Comparison of ENCODE assay signal across 9 mouse cellular contexts in the genomic region with DNA sequence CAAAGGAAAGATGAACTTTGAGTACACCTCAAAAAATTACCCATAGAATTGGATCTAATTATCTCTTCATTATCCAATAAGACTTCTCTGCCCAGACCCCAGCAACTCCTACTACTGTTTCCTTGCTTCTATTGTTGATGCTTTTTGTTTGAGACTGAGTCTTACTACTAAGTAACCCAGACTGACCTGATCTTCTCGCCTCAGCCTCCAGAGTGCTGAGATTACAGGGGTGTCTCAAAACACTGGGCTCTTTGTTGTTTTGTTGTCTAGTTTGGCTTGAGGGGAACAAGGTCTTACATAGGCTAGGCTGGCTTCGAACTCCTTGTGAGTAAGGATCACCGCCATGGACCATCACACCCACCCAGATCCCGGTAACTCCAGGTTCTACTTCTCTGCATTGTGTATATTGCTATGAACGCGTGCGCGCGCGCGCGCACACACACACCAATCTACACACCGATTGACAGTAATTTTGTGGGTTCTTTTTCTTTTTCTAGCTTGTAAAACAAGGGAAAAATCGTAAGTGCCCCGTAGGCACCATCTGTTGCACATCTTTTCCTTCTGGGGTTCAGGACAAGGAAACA. TPM values are rescaled to one million over a fixed set of nuclear protein-coding genes. Genes with fewer than 3 reads are reported as not detected.
DNase-seq lines count a peak whose midpoint lies in the region; ATAC-seq and TF ChIP-seq lines count a peak whose summit lies in the region.
"Had no signal": no experiment of that assay in that cellular context is flagged by ENCODE, and none has a peak within 500 bp of the region (broad histone marks: within the 10 kb centered on the region; RNA-seq: fewer than 3 reads in every experiment).

No protein-coding gene starts in this region.

- no peaks in the 10 kb centered on the region for H3K4me1 ChIP-seq in lung, postnatal 0 days (ENCODE audit: insufficient read depth, low read depth, low read length)
- peaks cover 36% of the 10 kb centered on the region for H3K4me1 ChIP-seq in forebrain, embryonic 13.5 days
- H3K4me1 ChIP-seq in liver, embryonic 12.5 days = peaks cover 5% of the 10 kb centered on the region; the same call in 1 of the 2 replicates
- H3K4me1 ChIP-seq in stomach, embryonic 16.5 days (ENCODE audit: control insufficient read depth, insufficient read depth, low read length) = peaks cover 20% of the 10 kb centered on the region

- H3K27ac ChIP-seq in lung, postnatal 0 days (ENCODE audit: low read length) = no peak overlapping the region
- peak overlapping the region; percentile 72 for H3K27ac ChIP-seq in forebrain, embryonic 13.5 days
- no peak overlapping the region for H3K27ac ChIP-seq in liver, embryonic 12.5 days
- H3K27ac ChIP-seq in stomach, embryonic 16.5 days (ENCODE audit: low read length) = peak overlapping the region; percentile 58; the same call in 1 of the 2 replicates

- no peak overlapping the region for H3K9ac ChIP-seq in lung, postnatal 0 days (replicated peaks; ENCODE audit: low read depth)
- H3K9ac ChIP-seq in forebrain, embryonic 13.5 days = peak overlapping the region; percentile 61
- H3K9ac ChIP-seq in liver, embryonic 12.5 days = no peak overlapping the region
- peak overlapping the region; percentile 65 for H3K9ac ChIP-seq in stomach, embryonic 16.5 days (ENCODE audit: low read length)

- no peaks in the 10 kb centered on the region for H3K9me3 ChIP-seq in lung, postnatal 0 days (ENCODE audit: low read length)
- no peaks in the 10 kb centered on the region for H3K9me3 ChIP-seq in forebrain, embryonic 13.5 days (replicated peaks)
- H3K9me3 ChIP-seq in liver, embryonic 12.5 days (replicated peaks) = no peaks in the 10 kb centered on the region
- no peaks in the 10 kb centered on the region for H3K9me3 ChIP-seq in stomach, embryonic 16.5 days (replicated peaks; ENCODE audit: control insufficient read depth, low read length)

- WGBS in lung, postnatal 0 days = 19% methylated on average over 15 of the region's 15 CpGs
- WGBS in forebrain, embryonic 13.5 days = 25% methylated on average over 15 of the region's 15 CpGs
- WGBS in liver, embryonic 12.5 days (ENCODE audit: insufficient replicate concordance) = 16% methylated on average over 15 of the region's 15 CpGs
- 19% methylated on average over 15 of the region's 15 CpGs for WGBS in stomach, embryonic 16.5 days

- peaks cover 9% of the 10 kb centered on the region; the same call in 1 of the 2 replicates for H3K27me3 ChIP-seq in lung, postnatal 0 days (replicated peaks; ENCODE audit: insufficient read depth, low read length)
- H3K27me3 ChIP-seq in forebrain, embryonic 13.5 days = no peaks in the 10 kb centered on the region
- peaks cover 93% of the 10 kb centered on the region for H3K27me3 ChIP-seq in liver, embryonic 12.5 days (replicated peaks)
- no peaks in the 10 kb centered on the region for H3K27me3 ChIP-seq in stomach, embryonic 16.5 days (ENCODE audit: control insufficient read depth, insufficient read depth, low read length)

- TF ChIP-seq EP300 in lung, postnatal 0 days (IDR thresholded peaks at IDR 0.05) = no peak

- TF ChIP-seq CTCF in lung, postnatal 0 days (IDR thresholded peaks at IDR 0.05) = no peak

- peak overlapping the region; percentile 39 for H3K4me3 ChIP-seq in lung, postnatal 0 days (ENCODE audit: low read depth, low read length)
- peak overlapping the region; percentile 41 for H3K4me3 ChIP-seq in forebrain, embryonic 13.5 days
- peak overlapping the region; percentile 44 for H3K4me3 ChIP-seq in liver, embryonic 12.5 days
- peak overlapping the region; percentile 49 for H3K4me3 ChIP-seq in stomach, embryonic 16.5 days (replicated peaks; ENCODE audit: low read length)

- no peak for ATAC-seq in lung, postnatal 0 days
- ATAC-seq in forebrain, embryonic 13.5 days = no peak
- ATAC-seq in liver, embryonic 12.5 days = no peak
- no peak for ATAC-seq in stomach, embryonic 16.5 days (ENCODE audit: insufficient read depth, low FRiP score)

- H3K4me2 ChIP-seq in lung, postnatal 0 days (replicated peaks; ENCODE audit: low read depth, low read length) = peak overlapping the region; percentile 57
- H3K4me2 ChIP-seq in forebrain, embryonic 13.5 days = peak overlapping the region; percentile 63
- H3K4me2 ChIP-seq in liver, embryonic 12.5 days = peak overlapping the region; percentile 57
- H3K4me2 ChIP-seq in stomach, embryonic 16.5 days (ENCODE audit: low read depth, low read length) = peak overlapping the region; percentile 74

- no peaks in the 10 kb centered on the region for H3K36me3 ChIP-seq in lung, postnatal 0 days (ENCODE audit: insufficient read depth, low read length)
- no peaks in the 10 kb centered on the region for H3K36me3 ChIP-seq in forebrain, embryonic 13.5 days (ENCODE audit: poor library complexity, severe bottlenecking)
- no peaks in the 10 kb centered on the region for H3K36me3 ChIP-seq in liver, embryonic 12.5 days
- no peaks in the 10 kb centered on the region for H3K36me3 ChIP-seq in stomach, embryonic 16.5 days (ENCODE audit: control insufficient read depth, insufficient read depth, low read length)

- DNase-seq in lung, postnatal 0 days (ENCODE audit: low spot score) = no peak
- DNase-seq in lung, postnatal 14 days = no peak
- no peak for DNase-seq in left cerebral cortex, adult 8-10 months (ENCODE audit: low spot score in 2 of 2)
- no peak for DNase-seq in layer of hippocampus, adult 11-12 months (ENCODE audit: low spot score)
- DNase-seq in thymus, postnatal 0 days (ENCODE audit: low spot score) = no peak

RNA-seq across cellular contexts. Expression of a gene that starts 7.5 kb away (rescaled TPM):
- polyA plus RNA-seq in lung, postnatal 0 days (2015; fragmentation: Nextera tagmentation; extraction: Ambion mirVana) = 0.99 and 1.6 TPM in 2 replicates
- 81.1 and 81.7 TPM in 2 replicates for polyA plus RNA-seq in forebrain, embryonic 13.5 days (2015; fragmentation: Nextera tagmentation; extraction: Ambion mirVana)
- 2.1 and 3.1 TPM in 2 replicates for polyA plus RNA-seq in liver, embryonic 12.5 days (2016; fragmentation: Nextera tagmentation; extraction: Ambion mirVana)
- 6.6 and 7.3 TPM in 2 replicates for polyA plus RNA-seq in stomach, embryonic 16.5 days (2015; fragmentation: Nextera tagmentation; extraction: Ambion mirVana)
- 10 to 100 TPM; 59.9 to 73.3 (median 65.8) TPM for total RNA-seq in left cerebral cortex, adult 8-10 months (2022)
- polyA plus RNA-seq in thymus, postnatal 0 days (2015; fragmentation: Nextera tagmentation; extraction: Ambion mirVana) = 1.5 and 1.9 TPM in 2 replicates
- total RNA-seq: hematopoietic stem cell, adult 5-6 weeks had no signal

RNA-seq across cellular contexts. Expression of a gene that starts 14.6 kb away (rescaled TPM):
- 54.3 and 55.4 TPM in 2 replicates for polyA plus RNA-seq in lung, postnatal 0 days (2015; fragmentation: Nextera tagmentation; extraction: Ambion mirVana)
- polyA plus RNA-seq in forebrain, embryonic 13.5 days (2015; fragmentation: Nextera tagmentation; extraction: Ambion mirVana) = 1.0 and 1.2 TPM in 2 replicates
- 0.48 and 0.68 TPM in 2 replicates for polyA plus RNA-seq in liver, embryonic 12.5 days (2016; fragmentation: Nextera tagmentation; extraction: Ambion mirVana)
- 86.4 and 115 TPM in 2 replicates for polyA plus RNA-seq in stomach, embryonic 16.5 days (2015; fragmentation: Nextera tagmentation; extraction: Ambion mirVana)
- 1 to 10 TPM in 1 of 4 experiments, not detected in 3; 1.3 TPM for total RNA-seq in left cerebral cortex, adult 8-10 months (2022)
- polyA plus RNA-seq in thymus, postnatal 0 days (2015; fragmentation: Nextera tagmentation; extraction: Ambion mirVana) = 58.9 and 65.3 TPM in 2 replicates
- total RNA-seq: hematopoietic stem cell, adult 5-6 weeks had no signal

Comparison
In these comparisons a context has a peak if more than half of its experiments do, and no peak if none do; other contexts are left out.
1. H3K27ac ChIP-seq: peak in forebrain, embryonic 13.5 days (single experiment) and stomach, embryonic 16.5 days (single experiment); none in lung, postnatal 0 days (single experiment) and liver, embryonic 12.5 days (single experiment).
2. H3K9ac ChIP-seq: peak in forebrain, embryonic 13.5 days (single experiment) and stomach, embryonic 16.5 days (single experiment); none in lung, postnatal 0 days (single experiment) and liver, embryonic 12.5 days (single experiment).
3. RNA of a gene that starts 14.6 kb away (polyA plus RNA-seq): 86.4 to 115 TPM in stomach, embryonic 16.5 days, 58.9 to 65.3 TPM in thymus, postnatal 0 days and 54.3 to 55.4 TPM in lung, postnatal 0 days; 1.0 to 1.2 TPM in forebrain, embryonic 13.5 days and 0.48 to 0.68 TPM in liver, embryonic 12.5 days; every median in the first group is over 10 times any median in the second.
4. Peak in every context shown above with its lines, with median percentiles within 50 percentile points of each other: H3K4me2 ChIP-seq and H3K4me3 ChIP-seq.